Mouse (Mus musculus): ENCODE results near the gene Kctd17. TPM values are rescaled to one million over a fixed set of nuclear protein-coding genes. Genes with fewer than 3 reads are reported as not detected.

The Kctd17 gene
- polyA plus RNA-seq, 1 experiment from 2014 or later, result 49.5 TPM

DNA sequence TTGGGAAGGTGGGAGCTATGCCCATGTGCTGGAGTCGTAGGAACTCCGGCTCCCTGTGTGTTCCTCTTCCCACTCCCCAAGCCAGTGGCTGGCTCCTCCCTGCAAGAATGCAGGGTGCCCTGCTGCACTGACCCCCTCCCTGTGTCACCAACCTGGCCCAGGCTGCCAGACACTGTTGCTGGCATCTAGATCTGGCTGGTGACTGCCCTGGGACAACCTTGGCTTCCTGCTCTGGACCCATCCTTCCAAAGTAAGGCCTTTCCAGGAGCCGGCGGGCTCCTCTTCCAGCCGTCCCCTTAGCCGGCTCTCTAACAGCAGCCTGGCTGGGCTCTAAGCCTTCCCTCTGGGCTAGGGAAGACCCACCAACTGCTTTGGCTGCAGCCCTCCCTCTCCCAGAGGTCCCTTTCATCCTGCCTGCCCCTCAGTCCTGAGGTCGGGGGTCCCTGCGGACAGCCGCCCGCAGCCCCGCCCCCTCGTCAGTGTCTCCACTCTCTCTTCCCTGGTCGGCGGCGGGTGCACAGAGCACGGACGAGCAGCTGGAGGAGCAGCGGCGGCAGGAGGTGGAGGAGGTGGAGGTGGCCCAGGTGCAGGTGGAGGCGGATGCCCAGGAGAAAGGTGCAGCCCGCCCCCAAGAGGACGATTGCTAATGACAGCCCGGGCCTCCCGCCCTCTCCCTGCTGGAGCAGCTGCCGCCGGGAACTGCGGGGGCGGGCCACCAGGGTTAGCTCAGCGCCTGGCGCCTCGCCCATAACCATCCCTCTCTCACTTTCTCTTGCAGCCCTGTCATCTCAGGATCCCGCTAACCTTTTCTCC is 8.2 kb downstream of the Kctd17 start:
- Histone ChIP-seq H3K4me1 (peaks cover 25% of the 10 kb centered on the region), H3K27ac (peak overlapping the region; percentile 71), H3K9ac (peak overlapping the region; percentile 63), H3K36me3 (peaks cover 51% of the 10 kb centered on the region), H3K4me3 (peak overlapping the region; percentile 38), H3K27me3 (peaks cover 11% of the 10 kb centered on the region), H3K4me2 (peak overlapping the region; percentile 69), H3K9me3 (no peaks in the 10 kb centered on the region)
- peak; percentile 29 for ATAC-seq (ENCODE audit: insufficient number of reproducible peaks, insufficient read depth, low FRiP score, low TSS enrichment, low read depth)
- 9% methylated on average over 32 of the region's 32 CpGs for WGBS

DNA sequence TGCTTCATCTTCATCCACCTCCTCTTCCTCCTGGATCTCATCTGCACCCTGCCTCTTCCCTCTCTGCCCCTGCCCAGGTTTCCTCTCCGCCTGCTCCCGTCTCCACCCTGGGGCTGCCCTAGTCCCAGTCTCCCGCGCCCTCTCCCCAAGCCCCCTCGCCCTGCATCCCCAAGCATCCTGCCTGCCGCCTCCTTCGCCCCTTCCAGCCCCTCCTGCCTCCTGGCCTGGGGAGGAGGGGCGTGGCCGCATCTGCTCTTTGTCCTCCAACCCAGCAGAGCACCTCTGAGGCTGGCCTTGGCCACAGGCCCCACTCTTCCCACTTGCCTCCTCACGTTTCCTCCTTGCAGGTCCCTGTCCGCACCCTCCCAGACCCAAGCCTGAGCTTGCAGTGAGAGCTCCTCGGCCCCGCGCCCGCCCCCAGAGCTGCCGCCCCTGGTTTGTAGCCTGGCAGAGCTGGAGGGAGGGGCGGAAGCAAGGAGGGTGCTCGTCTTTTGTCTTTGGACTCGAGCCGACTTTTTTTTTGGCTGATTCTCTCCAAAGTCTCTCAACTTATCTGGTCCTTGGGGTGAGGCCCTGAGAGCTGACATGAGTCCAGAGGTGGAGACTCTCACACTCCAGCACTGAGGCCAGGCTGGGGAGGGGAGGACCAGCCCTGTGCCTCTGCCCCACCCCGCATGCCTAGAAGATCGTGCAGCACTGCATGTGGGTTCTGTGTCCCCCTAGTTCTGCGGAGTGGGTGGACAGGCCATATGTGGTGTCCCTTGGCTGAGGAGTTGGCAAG is 9.1 kb downstream of the Kctd17 start:
- peaks cover 11% of the 10 kb centered on the region for H3K27me3 ChIP-seq
- peak overlapping the region; percentile 71 for H3K27ac ChIP-seq
- H3K4me1 ChIP-seq, result peaks cover 25% of the 10 kb centered on the region
- ATAC-seq (ENCODE audit: insufficient number of reproducible peaks, insufficient read depth, low FRiP score, low TSS enrichment, low read depth), result peak; percentile 3; the same call in 1 of the 2 replicates
- no peaks in the 10 kb centered on the region for H3K9me3 ChIP-seq
- peak overlapping the region; percentile 69 for H3K4me2 ChIP-seq
- peak overlapping the region; percentile 38 for H3K4me3 ChIP-seq
- peak overlapping the region; percentile 63 for H3K9ac ChIP-seq
- 19% methylated on average over 23 of the region's 23 CpGs for WGBS
- peaks cover 47% of the 10 kb centered on the region for H3K36me3 ChIP-seq

DNA sequence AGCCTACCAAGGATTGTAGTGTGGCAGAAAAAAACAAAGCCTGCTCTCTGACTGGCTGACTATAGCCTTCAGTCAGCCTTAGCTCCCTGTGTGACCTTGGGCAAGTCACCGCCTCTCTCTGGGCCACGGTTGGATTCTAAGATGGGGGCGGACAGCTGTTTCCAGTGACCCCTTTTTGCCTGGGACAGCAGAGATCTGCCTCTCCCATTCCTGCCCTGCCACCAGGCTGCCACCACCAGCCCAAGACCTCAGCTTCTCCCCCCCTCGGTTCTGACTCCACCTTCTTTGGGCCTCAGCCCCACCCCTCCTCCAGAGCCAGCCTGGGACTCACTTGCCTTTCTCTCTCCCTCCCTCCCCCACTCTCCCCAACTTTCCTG is 9.6 kb downstream of the Kctd17 start:
- H3K27ac ChIP-seq, result peak overlapping the region; percentile 71; the same call in 1 of the 2 replicates
- peaks cover 11% of the 10 kb centered on the region for H3K27me3 ChIP-seq
- WGBS, result 43% methylated on average over 4 of the region's 4 CpGs
- peaks cover 44% of the 10 kb centered on the region for H3K36me3 ChIP-seq
- peaks cover 25% of the 10 kb centered on the region for H3K4me1 ChIP-seq
- peak overlapping the region; percentile 63 for H3K9ac ChIP-seq
- no peak overlapping the region; the same call in 1 of the 2 replicates for H3K4me2 ChIP-seq
- no peaks in the 10 kb centered on the region for H3K9me3 ChIP-seq
- ATAC-seq (ENCODE audit: insufficient number of reproducible peaks, insufficient read depth, low FRiP score, low TSS enrichment, low read depth), result no peak
- H3K4me3 ChIP-seq, result no peak overlapping the region

DNA sequence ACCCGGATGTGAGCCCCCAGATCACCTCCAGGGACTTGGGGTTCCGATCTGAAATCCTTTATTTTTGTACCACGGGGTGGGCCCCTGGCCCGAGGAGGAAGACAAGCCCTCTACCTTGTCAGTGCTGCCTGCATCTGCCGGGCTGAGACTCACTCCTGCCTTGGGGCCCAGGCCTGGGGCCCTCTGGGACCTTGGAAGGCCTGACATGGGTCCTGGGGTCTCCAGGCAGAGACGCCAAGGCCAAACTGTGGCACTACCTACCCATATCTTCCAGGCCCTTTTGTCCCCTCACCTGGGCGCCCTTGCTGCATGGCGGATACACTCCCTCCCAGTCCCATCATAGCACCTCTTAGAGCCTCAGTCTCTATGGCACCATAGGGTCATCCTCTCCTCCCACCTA is 10.1 kb downstream of the Kctd17 start:
- Histone ChIP-seq H3K4me2 (no peak overlapping the region), H3K9me3 (no peaks in the 10 kb centered on the region), H3K27ac (no peak overlapping the region), H3K36me3 (peaks cover 39% of the 10 kb centered on the region), H3K27me3 (peaks cover 11% of the 10 kb centered on the region), H3K4me3 (no peak overlapping the region), H3K4me1 (peaks cover 25% of the 10 kb centered on the region), H3K9ac (no peak overlapping the region)
- ATAC-seq (ENCODE audit: insufficient number of reproducible peaks, insufficient read depth, low FRiP score, low TSS enrichment, low read depth), result no peak
- 50% methylated on average over 8 of the region's 8 CpGs for WGBS

DNA sequence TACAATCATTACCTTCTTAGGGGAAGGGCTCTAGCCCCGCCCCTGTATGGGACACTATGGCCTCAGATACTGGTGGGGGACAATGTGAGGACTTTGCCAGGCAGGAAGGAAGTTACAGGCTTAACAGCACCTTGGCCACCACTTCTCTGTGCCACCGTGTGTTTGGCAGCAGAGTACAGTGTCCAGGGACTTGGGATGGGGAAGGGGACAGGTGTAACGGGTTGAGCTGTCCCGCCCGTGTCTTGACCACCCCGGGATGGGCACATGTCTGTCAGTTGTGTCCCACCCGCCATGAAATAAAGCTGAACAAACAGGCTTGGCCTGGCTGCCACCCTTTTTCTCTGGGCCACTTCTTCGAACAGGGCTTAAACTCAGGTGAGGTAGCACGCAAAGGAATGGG is 10.6 kb downstream of the Kctd17 start:
- Histone ChIP-seq H3K36me3 (peaks cover 35% of the 10 kb centered on the region), H3K27ac (no peak overlapping the region), H3K4me2 (no peak overlapping the region), H3K9ac (no peak overlapping the region), H3K4me3 (no peak overlapping the region), H3K4me1 (peaks cover 25% of the 10 kb centered on the region), H3K27me3 (peaks cover 11% of the 10 kb centered on the region), H3K9me3 (no peaks in the 10 kb centered on the region)
- WGBS, result 61% methylated on average over 9 of the region's 9 CpGs
- ATAC-seq (ENCODE audit: insufficient number of reproducible peaks, insufficient read depth, low FRiP score, low TSS enrichment, low read depth), result no peak

DNA sequence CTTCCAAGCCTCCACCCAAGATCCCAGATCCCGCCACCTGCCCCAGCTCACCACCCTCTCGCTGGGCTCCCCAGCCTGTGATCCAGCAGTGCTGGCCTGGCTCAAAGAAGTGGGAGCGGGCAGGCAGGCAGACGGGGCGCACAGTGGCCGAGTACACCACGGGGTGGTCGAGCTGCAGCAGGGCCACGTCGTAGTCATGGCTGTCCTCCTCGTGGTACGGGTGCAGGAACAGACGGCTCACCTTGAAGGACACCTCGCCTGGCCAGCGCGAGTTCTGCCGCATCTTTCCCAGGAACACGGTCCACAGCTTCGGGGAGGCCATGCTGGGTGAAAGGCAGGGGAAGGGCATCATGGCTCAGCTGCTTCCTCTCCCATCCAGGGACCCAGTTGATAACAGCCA is 13.9 kb downstream of the Kctd17 start:
- Histone ChIP-seq H3K4me3 (no peak overlapping the region), H3K9ac (no peak overlapping the region), H3K4me1 (peaks cover 10% of the 10 kb centered on the region), H3K27me3 (no peaks in the 10 kb centered on the region), H3K4me2 (no peak overlapping the region), H3K9me3 (no peaks in the 10 kb centered on the region), H3K36me3 (peaks cover 10% of the 10 kb centered on the region; the same call in 1 of the 2 replicates), H3K27ac (no peak overlapping the region)
- WGBS, result 89% methylated on average over 19 of the region's 19 CpGs
- ATAC-seq (ENCODE audit: insufficient number of reproducible peaks, insufficient read depth, low FRiP score, low TSS enrichment, low read depth), result no peak

DNA sequence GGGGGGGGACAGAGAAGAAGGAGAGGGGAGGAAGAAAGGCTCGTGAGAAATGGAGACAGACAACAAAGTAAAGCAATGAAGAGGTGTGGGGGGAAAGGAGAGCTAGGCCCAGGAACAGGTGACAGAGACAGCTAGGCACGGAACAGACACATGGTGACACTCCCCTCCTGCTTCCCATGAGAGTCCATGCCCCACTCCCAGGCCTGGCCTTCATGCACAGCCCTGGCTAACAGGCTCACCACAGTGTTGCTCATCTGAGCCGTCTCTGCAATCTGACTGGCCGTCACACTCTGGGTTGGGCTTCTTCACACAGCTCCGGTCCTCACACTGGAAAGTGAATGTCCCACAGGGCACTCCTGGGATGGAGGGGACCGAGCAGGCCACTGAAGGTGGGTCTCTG is 15.5 kb downstream of the Kctd17 start:
- no peak for ATAC-seq (ENCODE audit: insufficient number of reproducible peaks, insufficient read depth, low FRiP score, low TSS enrichment, low read depth)
- Histone ChIP-seq H3K27me3 (no peaks in the 10 kb centered on the region), H3K4me3 (no peak overlapping the region), H3K36me3 (peaks cover 10% of the 10 kb centered on the region; the same call in 1 of the 2 replicates), H3K9ac (no peak overlapping the region), H3K4me1 (no peaks in the 10 kb centered on the region), H3K27ac (no peak overlapping the region), H3K4me2 (no peak overlapping the region), H3K9me3 (no peaks in the 10 kb centered on the region)
- WGBS, result 53% methylated on average over 6 of the region's 6 CpGs

DNA sequence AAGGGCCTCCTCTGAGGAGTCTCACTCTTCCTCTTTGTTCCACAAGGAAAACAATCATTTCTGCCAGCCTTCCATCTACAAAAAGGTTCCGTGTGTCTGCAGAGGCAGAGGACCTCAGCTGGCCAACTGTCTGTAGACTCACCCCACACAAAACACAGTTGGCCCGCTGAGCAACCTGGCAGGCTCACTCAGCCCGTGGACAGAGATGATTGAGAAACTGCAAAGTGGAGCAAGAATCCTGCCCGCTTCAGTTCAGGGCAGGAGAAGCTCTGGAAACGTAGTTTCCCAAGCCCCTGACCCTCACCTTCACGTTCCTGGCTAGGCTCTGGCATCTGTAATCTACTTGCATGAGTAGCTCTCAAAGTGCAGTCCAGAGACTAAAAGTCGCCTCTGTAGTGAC is 18.8 kb downstream of the Kctd17 start:
- no peak overlapping the region for H3K27ac ChIP-seq
- no peak for ATAC-seq (ENCODE audit: insufficient number of reproducible peaks, insufficient read depth, low FRiP score, low TSS enrichment, low read depth)

DNA sequence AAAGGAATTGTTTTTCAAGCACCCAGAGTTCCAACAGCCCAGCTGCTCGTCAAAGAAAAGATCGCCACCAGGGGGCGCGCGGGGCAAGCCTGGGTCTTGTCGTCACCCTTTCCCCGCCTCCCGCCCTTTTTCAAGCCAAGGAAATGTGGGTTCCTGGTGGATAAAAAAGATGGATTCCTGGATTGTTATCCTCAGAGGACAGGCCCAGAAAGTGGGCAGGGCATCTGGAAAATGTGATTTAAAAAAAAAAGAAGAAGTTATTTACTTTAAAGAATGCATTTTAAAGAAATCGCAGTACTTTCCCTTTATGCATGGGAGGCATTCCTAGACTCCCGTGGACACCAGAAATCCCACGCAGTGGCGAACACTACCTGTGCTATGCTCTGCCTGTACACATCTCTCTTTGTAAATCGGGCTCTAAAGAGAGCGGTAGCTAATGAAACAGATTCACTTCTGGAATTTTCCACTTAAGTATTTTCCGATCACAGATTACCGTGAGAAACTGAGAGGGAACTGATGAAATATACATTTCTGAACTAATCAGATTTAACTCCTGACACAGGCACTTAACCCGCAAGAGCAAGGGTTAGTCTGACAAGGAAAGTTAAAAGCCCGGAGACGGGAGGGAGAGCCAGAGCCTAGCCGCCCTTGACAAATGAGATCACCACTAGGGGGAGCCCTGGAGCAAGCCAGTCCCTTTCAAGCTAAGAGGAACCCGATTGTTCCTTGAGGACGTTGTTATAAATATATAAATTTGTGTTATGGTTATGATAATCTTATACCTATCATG is 19.6 kb downstream of the Kctd17 start:
- 1% methylated on average over 22 of the region's 22 CpGs for WGBS
- Histone ChIP-seq H3K4me3 (peak overlapping the region; percentile 40), H3K9ac (peak overlapping the region; percentile 67), H3K9me3 (no peaks in the 10 kb centered on the region), H3K36me3 (no peaks in the 10 kb centered on the region), H3K4me1 (peaks cover 5% of the 10 kb centered on the region; the same call in 1 of the 2 replicates), H3K27ac (peak overlapping the region; percentile 92), H3K4me2 (peak overlapping the region; percentile 68), H3K27me3 (no peaks in the 10 kb centered on the region)
- ATAC-seq (ENCODE audit: insufficient number of reproducible peaks, insufficient read depth, low FRiP score, low TSS enrichment, low read depth), result no peak

More for the DNA sequence above, 18.8 kb downstream of the Kctd17 start:
- Histone ChIP-seq H3K27me3 (no peaks in the 10 kb centered on the region), H3K4me2 (no peak overlapping the region), H3K36me3 (peaks cover 5% of the 10 kb centered on the region; the same call in 1 of the 2 replicates), H3K9ac (peak overlapping the region; percentile 16; the same call in 1 of the 2 replicates), H3K4me1 (peaks cover 5% of the 10 kb centered on the region; the same call in 1 of the 2 replicates), H3K4me3 (no peak overlapping the region), H3K9me3 (no peaks in the 10 kb centered on the region)
- WGBS, result 43% methylated on average over 7 of the region's 7 CpGs

DNA sequence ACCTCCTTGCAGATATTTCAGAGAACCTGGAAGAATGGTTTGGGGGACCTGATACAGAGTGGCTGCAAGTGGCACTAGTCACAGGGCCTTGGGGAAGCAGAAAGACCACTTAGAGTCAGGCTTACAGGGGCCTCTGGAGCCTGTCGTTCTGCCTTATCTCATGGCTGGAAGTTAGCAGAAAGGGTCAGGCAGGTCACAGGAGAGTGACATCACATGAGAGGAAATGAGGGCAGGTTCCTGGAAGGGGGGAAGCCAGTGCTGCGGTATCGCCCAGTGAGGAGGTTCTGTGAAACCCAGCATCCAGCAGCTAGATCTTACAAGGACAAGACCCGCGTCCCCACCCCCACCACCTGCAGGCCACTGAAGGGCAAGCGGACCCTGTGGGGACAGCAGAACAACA is 20.8 kb downstream of the Kctd17 start:
- H3K4me3 ChIP-seq, result no peak overlapping the region
- H3K27ac ChIP-seq, result peak overlapping the region; percentile 34; the same call in 1 of the 2 replicates
- no peak for ATAC-seq (ENCODE audit: insufficient number of reproducible peaks, insufficient read depth, low FRiP score, low TSS enrichment, low read depth)
- no peaks in the 10 kb centered on the region for H3K36me3 ChIP-seq
- 69% methylated on average over 6 of the region's 6 CpGs for WGBS
- no peaks in the 10 kb centered on the region for H3K27me3 ChIP-seq
- 0 out of 2 replicates have a peak overlapping the region, but pooled peaks have one; percentile 16 for H3K9ac ChIP-seq
- no peak overlapping the region for H3K4me2 ChIP-seq
- H3K9me3 ChIP-seq, result no peaks in the 10 kb centered on the region
- H3K4me1 ChIP-seq, result peaks cover 5% of the 10 kb centered on the region; the same call in 1 of the 2 replicates
